Mouse (Mus musculus) ES-Bruce4 (cell line): ENCODE data around the gene Fmo6.

Experiments used
- CTCF ChIP-seq: IDR thresholded peaks from one replicate; pipeline ENCODE4 v1.8.1; 2011; ENCODE audit warnings: low read depth, low read length
- POLR2A ChIP-seq: IDR thresholded peaks from one replicate; pipeline ENCODE4 v1.8.1; 2011; ENCODE audit warnings: low read length; ENCODE audit not compliant: insufficient read depth

DNA sequence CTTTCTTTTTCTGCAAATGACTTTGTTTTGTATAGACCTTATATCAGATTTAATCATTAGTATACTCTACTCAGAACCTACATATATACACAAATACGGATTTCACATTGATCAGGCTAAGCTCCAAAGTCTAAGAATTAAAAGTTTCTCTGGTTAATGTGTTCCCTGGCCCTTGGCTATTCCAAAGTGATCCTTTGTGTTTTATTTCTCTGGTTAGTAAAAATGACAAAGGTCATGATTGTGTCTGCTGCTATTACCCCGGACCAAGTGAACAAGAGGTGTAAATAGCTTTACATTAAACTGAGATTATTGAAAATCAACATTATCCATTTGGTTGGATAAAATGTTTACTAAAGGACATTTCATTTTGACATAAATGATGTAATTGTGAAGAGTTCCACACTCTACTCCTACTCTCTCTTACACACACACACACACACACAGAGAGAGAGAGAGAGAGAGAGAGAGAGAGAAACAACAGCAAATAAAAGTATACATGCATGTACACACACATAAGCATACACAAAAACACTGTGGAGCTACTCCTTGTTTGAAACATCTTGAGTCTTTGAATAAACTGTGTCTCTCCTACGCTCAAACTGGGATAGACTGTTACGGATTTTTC, 22.3 kb downstream of the Fmo6 start:
- no peak for TF ChIP-seq POLR2A
- TF ChIP-seq CTCF = no peak
